Comparison of ENCODE assay signal across 8 mouse cellular contexts in the genomic region with DNA sequence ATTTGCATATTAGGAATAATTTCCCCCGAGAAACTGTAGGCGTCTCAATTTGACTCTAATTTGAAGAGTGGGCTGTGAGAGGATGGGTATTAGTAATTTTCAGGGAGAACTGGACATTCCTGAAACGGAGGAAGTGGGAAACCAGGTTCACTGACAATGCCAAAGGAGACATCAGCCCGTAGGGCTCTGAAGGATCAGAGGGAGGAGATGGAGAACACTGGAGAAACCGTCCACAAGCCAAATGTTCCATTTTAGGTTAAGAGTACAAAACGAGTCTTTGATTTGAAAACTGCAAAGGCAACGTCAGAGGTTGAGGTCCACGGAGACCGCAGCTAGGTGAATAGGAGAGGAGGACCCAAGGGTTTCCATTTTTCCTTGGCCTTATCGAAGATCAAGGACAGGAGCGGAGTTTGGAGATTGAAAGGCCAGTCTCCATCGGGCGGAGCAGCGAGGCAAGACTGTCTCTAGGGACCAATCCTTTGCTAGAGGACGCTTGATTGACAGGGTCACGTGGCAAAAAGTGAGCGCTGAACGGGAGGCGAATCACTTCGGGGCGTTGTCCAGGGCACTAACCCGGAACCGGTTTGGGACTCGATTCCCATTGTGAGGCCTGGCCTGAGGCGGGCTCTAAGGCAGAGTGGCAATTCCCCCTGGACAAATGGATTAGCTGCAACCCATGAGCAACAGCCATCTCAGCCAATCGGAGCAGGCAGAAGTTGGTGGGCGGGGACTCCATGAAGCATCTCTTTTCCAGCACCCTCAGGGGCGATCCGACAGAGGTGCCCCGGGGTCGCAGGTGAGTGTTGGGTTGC. TPM values are rescaled to one million over a fixed set of nuclear protein-coding genes. Genes with fewer than 3 reads are reported as not detected.
DNase-seq lines count a peak whose midpoint lies in the region; ATAC-seq and TF ChIP-seq lines count a peak whose summit lies in the region.

A gene (plus strand): TSS at position 735 of the 812 bp plus-strand sequence.

- peak within 1 kb of the TSS; percentile 90 for H3K27ac ChIP-seq in gastrocnemius, adult 2 months
- peak within 1 kb of the TSS; percentile 93 for H3K27ac ChIP-seq in hindbrain, postnatal 0 days
- H3K27ac ChIP-seq in left cerebral cortex, adult 2 months, result peak within 1 kb of the TSS; percentile 97

- no peaks in the 10 kb centered on the region for H3K27me3 ChIP-seq in hindbrain, postnatal 0 days (ENCODE audit: insufficient read depth, low read length)

- H3K9me3 ChIP-seq in hindbrain, postnatal 0 days (ENCODE audit: low read length), result no peaks in the 10 kb centered on the region

- no peaks in the 10 kb centered on the region for H3K36me3 ChIP-seq in hindbrain, postnatal 0 days (ENCODE audit: insufficient read depth, low read length)

- intact Hi-C loops in gastrocnemius, adult 2 months (cut with DNase I), result loop anchor here (2.0 to 5.0 kb wide), 2 partner anchors 67 to 974 kb away; a partner anchor contains a TSS
- intact Hi-C loops in left cerebral cortex, adult 2 months (cut with DNase I), result loop anchor here (2.0 kb wide), 1 partner anchor 67 kb away; a partner anchor contains a TSS

- peak; percentile 99 for DNase-seq in ZHBTc4 (ENCODE audit: low read depth, low spot score)
- peak; percentile 98 for DNase-seq in gastrocnemius, adult 2 months
- peak; percentile 100 for DNase-seq in hindbrain, postnatal 0 days (ENCODE audit: low spot score)
- DNase-seq in left cerebral cortex, adult 2 months (ENCODE audit: extremely low spot score in 1 of 2, low spot score in 2 of 2), result peak; percentile 94 to 98
- peak; percentile 99 for DNase-seq in right cerebral cortex, adult 2 months (ENCODE audit: low spot score in 2 of 2)
- peak; percentile 98 for DNase-seq in urinary bladder, postnatal 14 days (ENCODE audit: low spot score)

- H3K4me2 ChIP-seq in hindbrain, postnatal 0 days (ENCODE audit: low read depth, low read length), result peak within 1 kb of the TSS; percentile 88

- under 1% methylated on average over 30 of the region's 31 CpGs for WGBS in hindbrain, postnatal 0 days

- ATAC-seq in common myeloid progenitor, adult 5-6 weeks (replicated peaks; ENCODE audit: low read depth, poor library complexity, severe bottlenecking), result peak; percentile 98
- peak; percentile 100 for ATAC-seq in hindbrain, postnatal 0 days
- peak; percentile 97 for ATAC-seq in megakaryocyte, adult 5-6 weeks (ENCODE audit: poor library complexity, severe bottlenecking)

- TF ChIP-seq CTCF in gastrocnemius, adult 2 months (IDR thresholded peaks at IDR 0.05), result no peak
- TF ChIP-seq CTCF in hindbrain, postnatal 0 days (IDR thresholded peaks at IDR 0.05; ENCODE audit: low read depth), result no peak; the same call in 1 of the 2 replicates
- TF ChIP-seq CTCF in left cerebral cortex, adult 2 months (IDR thresholded peaks at IDR 0.05), result no peak

- H3K9ac ChIP-seq in hindbrain, postnatal 0 days (replicated peaks; ENCODE audit: low read length), result peak within 1 kb of the TSS; percentile 71

- peak within 1 kb of the TSS; percentile 79 for H3K4me3 ChIP-seq in gastrocnemius, adult 2 months
- H3K4me3 ChIP-seq in hindbrain, postnatal 0 days (ENCODE audit: low read length), result peak within 1 kb of the TSS; percentile 81
- H3K4me3 ChIP-seq in left cerebral cortex, adult 2 months, result peak within 1 kb of the TSS; percentile 83

- H3K4me1 ChIP-seq in hindbrain, postnatal 0 days (ENCODE audit: insufficient read depth, low read length), result 0 out of 2 replicates have a peak, but pooled peaks cover 4% of the 10 kb centered on the region

RNA-seq across cellular contexts. Expression of the gene that starts here (rescaled TPM):
- total RNA-seq in common myeloid progenitor, adult 5-6 weeks (2017), result 32.8 and 38.9 TPM in 2 replicates
- 10 to 100 TPM; 29.4 to 36.8 TPM for total RNA-seq in gastrocnemius, adult 2 months (2021)
- total RNA-seq in hindbrain, postnatal 0 days (2014; rRNA removed), result 21.2 and 24.4 TPM in 2 replicates
- 34.2 and 35.2 TPM in 2 replicates for polyA plus RNA-seq in hindbrain, postnatal 0 days (2015; fragmentation: Nextera tagmentation; extraction: Ambion mirVana)
- total RNA-seq in left cerebral cortex, adult 2 months (2021), result 10 to 100 TPM; 56.0 to 56.7 TPM
- total RNA-seq in megakaryocyte, adult 5-6 weeks (2015), result 16.1 and 17.5 TPM in 2 replicates
- 23.0 and 27.5 TPM in 2 replicates for total RNA-seq in megakaryocyte, adult 5-6 weeks (2017)

Comparison
In these comparisons a context has a peak if more than half of its experiments do, and no peak if none do; other contexts are left out.
1. Peak in every context shown above with its lines: DNase-seq, ATAC-seq, H3K4me3 ChIP-seq and H3K27ac ChIP-seq.